In genomic region chr19:7307995-7308770, GRCm38 (mm10) we compare ENCODE assay signal across 8 mouse cellular contexts. TPM values are rescaled to one million over a fixed set of nuclear protein-coding genes. Genes with fewer than 3 reads are reported as not detected.
DNase-seq lines count a peak whose midpoint lies in the region; ATAC-seq and TF ChIP-seq lines count a peak whose summit lies in the region.

No protein-coding gene starts in this region.

- H3K9me3 ChIP-seq in forebrain, embryonic 12.5 days = no peaks in the 10 kb centered on the region

- ATAC-seq in forebrain, embryonic 12.5 days (ENCODE audit: low FRiP score) = no peak

- TF ChIP-seq POLR2A in kidney, adult 2 months (IDR thresholded peaks at IDR 0.05; ENCODE audit: low read depth, low read length) = no peak

- 52% methylated on average over 8 of the region's 8 CpGs for WGBS in forebrain, embryonic 12.5 days
- WGBS in kidney, adult 2 months = 28% methylated on average over 8 of the region's 8 CpGs

- no peak for TF ChIP-seq CTCF in kidney, adult 2 months (conservative IDR thresholded peaks at IDR 0.05; ENCODE audit: insufficient read depth, insufficient read length, low read depth, low read length)

- H3K27ac ChIP-seq in forebrain, embryonic 12.5 days = peak overlapping the region; percentile 69
- peak overlapping the region; percentile 94 for H3K27ac ChIP-seq in kidney, adult 2 months (ENCODE audit: insufficient read depth, low read depth, low read length)

- H3K9ac ChIP-seq in forebrain, embryonic 12.5 days = no peak overlapping the region

- H3K4me1 ChIP-seq in forebrain, embryonic 12.5 days = peaks cover 48% of the 10 kb centered on the region
- peaks cover 76% of the 10 kb centered on the region for H3K4me1 ChIP-seq in kidney, adult 2 months (ENCODE audit: control insufficient read depth, insufficient read depth, low read length)

- intact Hi-C loops in gastrocnemius, postnatal 14 days (cut with DNase I; ENCODE audit: low total_unique reads) = no loop called here

- H3K36me3 ChIP-seq in forebrain, embryonic 12.5 days (replicated peaks) = no peaks in the 10 kb centered on the region
- no peaks in the 10 kb centered on the region for H3K36me3 ChIP-seq in kidney, adult 2 months (ENCODE audit: control insufficient read depth, insufficient read depth, low read length)

- DNase-seq in thymus, postnatal 0 days (ENCODE audit: low spot score) = peak; percentile 38
- no peak for DNase-seq in thymus, postnatal 10 days (ENCODE audit: low spot score in 2 of 2)
- peak; percentile 90 for DNase-seq in kidney, adult 2 months
- DNase-seq in lung, adult 18-20 months = peak; percentile 85 to 89
- peak; percentile 56 for DNase-seq in ovary, postnatal 36 days (ENCODE audit: low spot score)
- no peak for DNase-seq in layer of hippocampus, postnatal 10 days (ENCODE audit: low spot score in 2 of 2)
- DNase-seq in gastrocnemius, postnatal 14 days = no peak

- H3K4me2 ChIP-seq in forebrain, embryonic 12.5 days = no peak overlapping the region

- no peaks in the 10 kb centered on the region for H3K27me3 ChIP-seq in forebrain, embryonic 12.5 days
- no peaks in the 10 kb centered on the region for H3K27me3 ChIP-seq in kidney, adult 2 months (replicated peaks; ENCODE audit: control insufficient read depth, insufficient read depth, low read length)

- H3K4me3 ChIP-seq in forebrain, embryonic 12.5 days (replicated peaks) = no peak overlapping the region
- no peak overlapping the region for H3K4me3 ChIP-seq in kidney, adult 2 months (ENCODE audit: insufficient read depth, low read depth, low read length)

RNA-seq across cellular contexts. Expression of gene Mark2, which starts 33.5 kb away (rescaled TPM):
- polyA plus RNA-seq in thymus, postnatal 0 days (2015; fragmentation: Nextera tagmentation; extraction: Ambion mirVana) = 48.1 and 65.1 TPM in 2 replicates
- polyA plus RNA-seq in forebrain, embryonic 12.5 days (2016; fragmentation: Nextera tagmentation; extraction: Ambion mirVana) = 47.6 and 53.5 TPM in 2 replicates
- 85.0 and 86.5 TPM in 2 replicates for polyA plus RNA-seq in kidney, adult 2 months (2012; rRNA removed)
- total RNA-seq in layer of hippocampus, postnatal 10 days (2021) = 100 to 1,000 TPM; 102 to 110 TPM
- 10 to 100 TPM; 27.7 to 34.1 TPM for total RNA-seq in gastrocnemius, postnatal 14 days (2021)

RNA-seq across cellular contexts. Expression of gene Rcor2, which starts 41.1 kb away (rescaled TPM):
- polyA plus RNA-seq in thymus, postnatal 0 days (2015; fragmentation: Nextera tagmentation; extraction: Ambion mirVana) = 7.3 and 8.1 TPM in 2 replicates
- 88.6 and 89.4 TPM in 2 replicates for polyA plus RNA-seq in forebrain, embryonic 12.5 days (2016; fragmentation: Nextera tagmentation; extraction: Ambion mirVana)
- polyA plus RNA-seq in kidney, adult 2 months (2012; rRNA removed) = 1.5 and 1.8 TPM in 2 replicates
- 10 to 100 TPM; 22.7 to 24.1 TPM for total RNA-seq in layer of hippocampus, postnatal 10 days (2021)
- total RNA-seq in gastrocnemius, postnatal 14 days (2021) = 1 to 10 TPM; 2.1 to 8.8 TPM

Comparison
In these comparisons a context has a peak if more than half of its experiments do, and no peak if none do; other contexts are left out.
1. DNase-seq: peak in thymus, postnatal 0 days (single experiment), kidney, adult 2 months (single experiment), lung, adult 18-20 months (2 of 2) and ovary, postnatal 36 days (single experiment); none in thymus, postnatal 10 days (0 of 2), layer of hippocampus, postnatal 10 days (0 of 2) and gastrocnemius, postnatal 14 days (single experiment).